Mouse (Mus musculus): ENCODE measurements around the gene Zfp426. TPM values are rescaled to one million over a fixed set of nuclear protein-coding genes. Genes with fewer than 3 reads are reported as not detected.

Gene Zfp426
- polyA plus RNA-seq, 1 experiment from 2014 or later: 22.8 TPM

DNA sequence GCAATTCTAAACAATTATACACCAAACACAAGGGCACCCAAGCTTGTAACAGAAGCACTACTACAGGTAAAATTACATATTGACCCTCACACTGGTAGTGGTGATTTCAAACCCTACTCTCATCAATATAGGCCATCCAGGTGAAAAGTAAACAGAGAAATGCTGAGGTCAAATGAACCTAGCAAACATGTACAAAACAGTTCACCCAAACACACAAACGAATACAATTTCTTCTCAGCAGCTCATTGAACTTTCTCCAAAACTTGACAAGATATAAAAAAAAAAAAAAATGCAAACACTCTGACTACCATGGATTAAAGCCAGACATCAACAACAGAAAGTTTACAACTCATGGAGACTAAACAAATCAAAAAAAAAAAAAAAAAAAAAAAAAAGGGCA, 41.1 kb downstream of the Zfp426 start:
- 88% methylated on average over 1 of the region's 1 CpGs for WGBS

DNA sequence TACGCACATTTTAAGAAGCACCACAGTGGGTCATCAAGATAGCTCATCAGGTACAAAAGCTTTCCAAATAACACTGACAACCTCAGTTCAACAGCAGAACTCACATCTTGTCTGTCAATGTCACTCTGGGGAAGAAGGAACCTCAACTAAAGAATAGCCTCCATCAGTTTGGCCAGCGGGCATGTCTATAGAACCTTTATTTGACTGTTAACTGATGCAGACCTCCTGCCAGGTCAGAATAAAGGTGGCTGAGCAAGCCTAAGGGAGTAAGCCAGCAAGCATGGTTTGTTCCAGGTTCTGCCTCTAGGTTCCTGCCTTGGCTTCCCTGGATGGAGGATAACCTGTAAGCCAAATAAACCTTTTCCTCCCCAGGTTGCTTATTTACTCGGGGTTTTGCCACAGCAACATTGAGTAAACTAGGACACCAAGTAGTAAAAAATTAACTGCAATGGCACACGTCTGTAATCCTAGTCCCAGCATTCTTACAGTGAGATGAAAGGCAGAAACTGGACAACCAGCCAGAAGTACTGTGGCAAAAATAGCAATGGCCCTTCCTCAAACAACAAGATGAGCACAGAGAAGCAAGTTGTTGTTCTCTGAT, 49.3 kb downstream of the Zfp426 start:
- peaks cover 77% of the 10 kb centered on the region for H3K36me3 ChIP-seq
- no peaks in the 10 kb centered on the region for H3K4me1 ChIP-seq
- 86% methylated on average over 4 of the region's 4 CpGs for WGBS
- no peak overlapping the region for H3K27ac ChIP-seq
- no peak overlapping the region for H3K4me3 ChIP-seq
- ATAC-seq (ENCODE audit: borderline replicate concordance, extremely low read depth, low FRiP score, low TSS enrichment): no peak
- H3K9ac ChIP-seq: no peak overlapping the region
- no peak overlapping the region for H3K4me2 ChIP-seq
- peaks cover 4% of the 10 kb centered on the region; the same call in 1 of the 2 replicates for H3K9me3 ChIP-seq
- H3K27me3 ChIP-seq: no peaks in the 10 kb centered on the region

More for the DNA sequence above, 41.1 kb downstream of the Zfp426 start:
- ATAC-seq (ENCODE audit: borderline replicate concordance, extremely low read depth, low FRiP score, low TSS enrichment): no peak
- H3K9me3 ChIP-seq: no peaks in the 10 kb centered on the region; the same call in 1 of the 2 replicates
- no peak overlapping the region for H3K4me2 ChIP-seq
- no peak overlapping the region for H3K27ac ChIP-seq
- no peaks in the 10 kb centered on the region for H3K4me1 ChIP-seq
- H3K36me3 ChIP-seq: peaks cover 41% of the 10 kb centered on the region
- no peaks in the 10 kb centered on the region for H3K27me3 ChIP-seq
- H3K9ac ChIP-seq: no peak overlapping the region
- no peak overlapping the region for H3K4me3 ChIP-seq

DNA sequence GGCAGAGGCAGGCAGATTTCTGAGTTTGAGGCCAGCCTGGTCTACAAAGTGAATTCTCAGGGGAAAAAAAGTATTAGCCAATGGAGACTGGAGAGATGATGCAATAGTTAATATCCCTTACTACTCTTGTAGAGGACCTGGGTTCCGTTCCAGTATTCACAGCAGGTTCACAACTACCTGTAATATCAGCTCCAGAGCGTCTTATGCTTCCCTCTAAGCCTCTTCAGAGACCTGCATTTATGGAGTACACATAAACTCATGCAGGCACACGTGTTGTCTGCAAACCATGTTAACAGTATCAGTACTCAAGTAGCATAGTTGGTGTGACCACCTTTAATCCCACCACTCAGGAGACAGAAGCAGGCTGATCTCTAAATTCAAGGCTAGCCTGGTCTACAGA, 62.5 kb downstream of the Zfp426 start:
- Histone ChIP-seq H3K4me2 (no peak overlapping the region), H3K27me3 (no peaks in the 10 kb centered on the region), H3K9me3 (no peaks in the 10 kb centered on the region), H3K27ac (no peak overlapping the region), H3K4me1 (no peaks in the 10 kb centered on the region), H3K9ac (no peak overlapping the region), H3K4me3 (no peak overlapping the region), H3K36me3 (0 out of 2 replicates have a peak, but pooled peaks cover 4% of the 10 kb centered on the region)
- no peak for ATAC-seq (ENCODE audit: borderline replicate concordance, extremely low read depth, low FRiP score, low TSS enrichment)
- 87% methylated on average over 3 of the region's 3 CpGs for WGBS

Other genes with a start within 250 kb of the Zfp426 start
- not detected in 2 replicates for gene Olfr39, start 210.4 kb downstream of the Zfp426 start, polyA plus RNA-seq (2015; fragmentation: Nextera tagmentation; extraction: Ambion mirVana)
- not detected in 2 replicates for gene Olfr873, start 194.2 kb downstream of the Zfp426 start, polyA plus RNA-seq (2015; fragmentation: Nextera tagmentation; extraction: Ambion mirVana)
- gene Olfr18, start 156.7 kb downstream of the Zfp426 start, polyA plus RNA-seq (2015; fragmentation: Nextera tagmentation; extraction: Ambion mirVana): 0.19 TPM in 1 of 2 replicates, not detected in the other
- 34.6 and 37.0 TPM in 2 replicates for gene Zfp560, start 107.6 kb downstream of the Zfp426 start, polyA plus RNA-seq (2015; fragmentation: Nextera tagmentation; extraction: Ambion mirVana)
- gene Zfp26, start 32.6 kb downstream of the Zfp426 start, polyA plus RNA-seq (2015; fragmentation: Nextera tagmentation; extraction: Ambion mirVana): 19.7 and 21.6 TPM in 2 replicates
- gene Zfp266, start 28.7 kb upstream of the Zfp426 start, polyA plus RNA-seq (2015; fragmentation: Nextera tagmentation; extraction: Ambion mirVana): 103 and 107 TPM in 2 replicates
- 14.9 and 17.7 TPM in 2 replicates for gene Zfp846, start 88.5 kb upstream of the Zfp426 start, polyA plus RNA-seq (2015; fragmentation: Nextera tagmentation; extraction: Ambion mirVana)
- 369 and 383 TPM in 2 replicates for gene Ubl5, start 150.1 kb upstream of the Zfp426 start, polyA plus RNA-seq (2015; fragmentation: Nextera tagmentation; extraction: Ambion mirVana)
- gene Fbxl12, start 152.0 kb upstream of the Zfp426 start, polyA plus RNA-seq (2015; fragmentation: Nextera tagmentation; extraction: Ambion mirVana): 18.5 and 20.8 TPM in 2 replicates
- 51.8 and 54.8 TPM in 2 replicates for gene Pin1, start 159.3 kb upstream of the Zfp426 start, polyA plus RNA-seq (2015; fragmentation: Nextera tagmentation; extraction: Ambion mirVana)